Mouse (Mus musculus) kidney, adult 18-20 months (tissue): Measurements from ENCODE around the gene Nanos1.
A peak's percentile ranks its signal among the peaks of the same experiment; 100 is the strongest.

ENCODE experiments used
- DNase-seq: peaks from one replicate; pipeline ENCODE4 v3.0.0; 2021

Nanos1 gene

GRCm38 (mm10) chr19:60789452-60789851, 33.7 kb downstream of the Nanos1 start:
- DNase-seq, result no peak

GRCm38 (mm10) chr19:60789919-60790506, 34.2 kb downstream of the Nanos1 start:
- DNase-seq, result peak; percentile 69

GRCm38 (mm10) chr19:60790551-60791161, 34.9 kb downstream of the Nanos1 start, which contains the start of gene Eif3a:
Gene Eif3a, minus strand, starts transcription at chr19:60790658.
- peak; percentile 93 for DNase-seq

GRCm38 (mm10) chr19:60791164-60791563, 35.4 kb downstream of the Nanos1 start:
- peak; percentile 9 for DNase-seq

- no peak for DNase-seq
Measured at GRCm38 (mm10) chr19:60793170-60793707, 37.5 kb downstream of the Nanos1 start.

GRCm38 (mm10) chr19:60795244-60795643, 39.5 kb downstream of the Nanos1 start:
- no peak for DNase-seq

GRCm38 (mm10) chr19:60797415-60797814, 41.6 kb downstream of the Nanos1 start:
- DNase-seq, result no peak

- no peak for DNase-seq
Measured at GRCm38 (mm10) chr19:60799867-60800569, 44.2 kb downstream of the Nanos1 start.

GRCm38 (mm10) chr19:60804903-60805302, 49.1 kb downstream of the Nanos1 start:
- DNase-seq, result no peak
